Comparison of ENCODE assay signal across 8 mouse cellular contexts in the genomic region with DNA sequence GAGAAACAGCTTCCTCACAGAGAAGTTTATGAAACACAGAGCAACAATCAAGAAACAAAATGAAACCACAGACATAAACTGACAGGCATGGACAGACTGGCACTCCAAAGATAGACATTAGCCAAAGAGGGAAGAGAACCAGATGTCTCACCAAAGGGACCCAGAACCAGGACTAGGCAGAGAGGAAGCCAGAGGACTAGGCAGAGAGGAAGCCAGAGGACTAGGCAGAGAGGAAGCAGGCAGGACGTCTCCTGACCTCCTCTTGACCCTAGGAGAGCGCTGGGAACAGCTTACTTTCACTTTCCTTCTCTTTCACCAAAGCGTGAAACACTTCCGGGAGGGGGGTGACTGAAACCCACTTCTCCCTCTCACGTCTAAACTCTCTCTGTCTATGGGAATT. TPM values are rescaled to one million over a fixed set of nuclear protein-coding genes. Genes with fewer than 3 reads are reported as not detected.
DNase-seq lines count a peak whose midpoint lies in the region; ATAC-seq lines count a peak whose summit lies in the region.

No protein-coding gene starts in this region.

- H3K27me3 ChIP-seq in heart, embryonic 11.5 days (ENCODE audit: control insufficient read depth, insufficient read depth, low read length), result no peaks in the 10 kb centered on the region
- H3K27me3 ChIP-seq in forebrain, embryonic 15.5 days, result no peaks in the 10 kb centered on the region

- peak overlapping the region; percentile 57 for H3K4me2 ChIP-seq in heart, embryonic 11.5 days
- no peak overlapping the region for H3K4me2 ChIP-seq in forebrain, embryonic 15.5 days (replicated peaks)

- peak overlapping the region; percentile 18; the same call in 1 of the 2 replicates for H3K4me3 ChIP-seq in heart, embryonic 11.5 days (ENCODE audit: low read depth, low read length)
- no peak overlapping the region for H3K4me3 ChIP-seq in forebrain, embryonic 15.5 days

- 0 out of 2 replicates have a peak overlapping the region, but pooled peaks have one; percentile 41 for H3K27ac ChIP-seq in heart, embryonic 11.5 days (ENCODE audit: low read depth, low read length)
- H3K27ac ChIP-seq in forebrain, embryonic 15.5 days (replicated peaks), result no peak overlapping the region

- H3K36me3 ChIP-seq in heart, embryonic 11.5 days (ENCODE audit: control insufficient read depth, insufficient read depth, low read length), result no peaks in the 10 kb centered on the region
- H3K36me3 ChIP-seq in forebrain, embryonic 15.5 days, result no peaks in the 10 kb centered on the region

- no peaks in the 10 kb centered on the region for H3K4me1 ChIP-seq in heart, embryonic 11.5 days (ENCODE audit: control insufficient read depth, insufficient read depth, low read length)
- H3K4me1 ChIP-seq in forebrain, embryonic 15.5 days, result no peaks in the 10 kb centered on the region

- no peaks in the 10 kb centered on the region for H3K9me3 ChIP-seq in heart, embryonic 11.5 days (replicated peaks; ENCODE audit: control insufficient read depth, low read length)
- H3K9me3 ChIP-seq in forebrain, embryonic 15.5 days, result no peaks in the 10 kb centered on the region

- DNase-seq in ES-CJ7 (ENCODE audit: low read depth, low spot score), result peak; percentile 68
- DNase-seq in adrenal gland, postnatal 10 days, result peak; percentile 73
- DNase-seq in kidney, postnatal 4 days, result peak; percentile 60 to 76
- DNase-seq in thymus, postnatal 14 days, result peak; percentile 74
- DNase-seq in cerebellum, adult 8-10 months, result no peak

- WGBS in heart, embryonic 11.5 days (ENCODE audit: insufficient replicate concordance), result 5% methylated on average over 5 of the region's 5 CpGs
- WGBS in forebrain, embryonic 15.5 days, result 16% methylated on average over 5 of the region's 5 CpGs

- H3K9ac ChIP-seq in heart, embryonic 11.5 days (ENCODE audit: low read depth, low read length), result peak overlapping the region; percentile 46; the same call in 1 of the 2 replicates
- H3K9ac ChIP-seq in forebrain, embryonic 15.5 days (replicated peaks), result no peak overlapping the region

- no peak for ATAC-seq in heart, embryonic 11.5 days (replicated peaks; ENCODE audit: insufficient number of reproducible peaks, low FRiP score, low TSS enrichment)
- peak; percentile 58 for ATAC-seq in megakaryocyte-erythroid progenitor cell, adult 5-6 weeks (replicated peaks; ENCODE audit: low FRiP score, low TSS enrichment, poor library complexity, severe bottlenecking)
- no peak for ATAC-seq in forebrain, embryonic 15.5 days (replicated peaks)

RNA-seq across cellular contexts. Expression of gene Ccdc88b, which starts 11.3 kb away (rescaled TPM):
- 1 to 10 TPM; 4.1 TPM for total RNA-seq in adrenal gland, postnatal 10 days (2021)
- polyA plus RNA-seq in heart, embryonic 11.5 days (2014; fragmentation: Nextera tagmentation; extraction: Ambion mirVana), result 0.15 and 0.84 TPM in 2 replicates
- 10.1 and 17.8 TPM in 2 replicates for total RNA-seq in megakaryocyte-erythroid progenitor cell, adult 5-6 weeks (2014; fragmentation: Nextera tagmentation)
- 14.9 and 17.8 TPM in 2 replicates for total RNA-seq in megakaryocyte-erythroid progenitor cell, adult 5-6 weeks (2017)
- 0.40 and 0.71 TPM in 2 replicates for polyA plus RNA-seq in forebrain, embryonic 15.5 days (2015; fragmentation: Nextera tagmentation; extraction: Ambion mirVana)

RNA-seq across cellular contexts. Expression of gene Rps6ka4, which starts 28.9 kb away (rescaled TPM):
- 10 to 100 TPM; 21.5 to 27.5 TPM for total RNA-seq in adrenal gland, postnatal 10 days (2021)
- 11.1 and 11.7 TPM in 2 replicates for polyA plus RNA-seq in heart, embryonic 11.5 days (2014; fragmentation: Nextera tagmentation; extraction: Ambion mirVana)
- 7.3 and 9.4 TPM in 2 replicates for total RNA-seq in megakaryocyte-erythroid progenitor cell, adult 5-6 weeks (2014; fragmentation: Nextera tagmentation)
- total RNA-seq in megakaryocyte-erythroid progenitor cell, adult 5-6 weeks (2017), result 5.4 and 10.2 TPM in 2 replicates
- 7.1 and 7.7 TPM in 2 replicates for polyA plus RNA-seq in forebrain, embryonic 15.5 days (2015; fragmentation: Nextera tagmentation; extraction: Ambion mirVana)

RNA-seq across cellular contexts. Expression of gene Trmt112, which starts 40.1 kb away (rescaled TPM):
- total RNA-seq in adrenal gland, postnatal 10 days (2021), result 10 to 100 TPM; 53.9 to 70.4 TPM
- polyA plus RNA-seq in heart, embryonic 11.5 days (2014; fragmentation: Nextera tagmentation; extraction: Ambion mirVana), result 91.5 and 97.8 TPM in 2 replicates
- 185 and 221 TPM in 2 replicates for total RNA-seq in megakaryocyte-erythroid progenitor cell, adult 5-6 weeks (2014; fragmentation: Nextera tagmentation)
- 235 and 364 TPM in 2 replicates for total RNA-seq in megakaryocyte-erythroid progenitor cell, adult 5-6 weeks (2017)
- polyA plus RNA-seq in forebrain, embryonic 15.5 days (2015; fragmentation: Nextera tagmentation; extraction: Ambion mirVana), result 116 and 125 TPM in 2 replicates

RNA-seq across cellular contexts. Expression of gene Prdx5, which starts 40.6 kb away (rescaled TPM):
- 100 to 1,000 TPM; 417 to 451 TPM for total RNA-seq in adrenal gland, postnatal 10 days (2021)
- polyA plus RNA-seq in heart, embryonic 11.5 days (2014; fragmentation: Nextera tagmentation; extraction: Ambion mirVana), result 143 and 150 TPM in 2 replicates
- total RNA-seq in megakaryocyte-erythroid progenitor cell, adult 5-6 weeks (2014; fragmentation: Nextera tagmentation), result 76.5 and 87.1 TPM in 2 replicates
- 101 and 126 TPM in 2 replicates for total RNA-seq in megakaryocyte-erythroid progenitor cell, adult 5-6 weeks (2017)
- 231 and 241 TPM in 2 replicates for polyA plus RNA-seq in forebrain, embryonic 15.5 days (2015; fragmentation: Nextera tagmentation; extraction: Ambion mirVana)

RNA-seq across cellular contexts. Expression of gene Esrra, which starts 52.3 kb away (rescaled TPM):
- total RNA-seq in adrenal gland, postnatal 10 days (2021), result 10 to 100 TPM; 71.0 to 97.4 TPM
- 9.0 and 10.5 TPM in 2 replicates for polyA plus RNA-seq in heart, embryonic 11.5 days (2014; fragmentation: Nextera tagmentation; extraction: Ambion mirVana)
- total RNA-seq in megakaryocyte-erythroid progenitor cell, adult 5-6 weeks (2014; fragmentation: Nextera tagmentation), result 14.1 and 18.9 TPM in 2 replicates
- 10.8 and 18.4 TPM in 2 replicates for total RNA-seq in megakaryocyte-erythroid progenitor cell, adult 5-6 weeks (2017)
- 20.3 and 21.2 TPM in 2 replicates for polyA plus RNA-seq in forebrain, embryonic 15.5 days (2015; fragmentation: Nextera tagmentation; extraction: Ambion mirVana)
